Mouse (Mus musculus): ENCODE results near the gene Pcnp. TPM values are rescaled to one million over a fixed set of nuclear protein-coding genes. Genes with fewer than 3 reads are reported as not detected.

The Pcnp gene
- total and polyA plus RNA-seq, 3 experiments, result 79.1 to 128 (median 88.5) TPM

GRCm38 (mm10) chr16:55973431-55974255, 55.9 kb downstream of the Pcnp start, which contains the start of gene Zbtb11 (continued):
- TF ChIP-seq NRF1 (IDR thresholded peaks at IDR 0.05; ENCODE audit: insufficient read depth, low read depth, low read length, poor library complexity, severe bottlenecking), result peak; percentile 59
- no peak for TF ChIP-seq CTCF (IDR thresholded peaks at IDR 0.05 in 2 of 3, conservative IDR thresholded peaks at IDR 0.05 in 1 of 3; ENCODE audit: control insufficient read depth in 1 of 3, insufficient read depth in 1 of 3, low read depth in 2 of 3, low read length in 3 of 3, poor library complexity in 1 of 3, severe bottlenecking in 1 of 3)
- peak; percentile 95 for TF ChIP-seq HCFC1 (IDR thresholded peaks at IDR 0.05; ENCODE audit: low read depth, low read length)
- peak; percentile 93 for TF ChIP-seq POLR2AphosphoS2 (IDR thresholded peaks at IDR 0.05; ENCODE audit: low read length)
- TF ChIP-seq SIN3A (IDR thresholded peaks at IDR 0.05; ENCODE audit: low read length), result peak; percentile 97

- TF ChIP-seq TAL1 (IDR thresholded peaks at IDR 0.05; ENCODE audit: low read length) (no peak), HCFC1 (IDR thresholded peaks at IDR 0.05; ENCODE audit: low read depth, low read length) (no peak), TBP (IDR thresholded peaks at IDR 0.05; ENCODE audit: low read depth, low read length) (no peak), EP300 (IDR thresholded peaks at IDR 0.05; ENCODE audit: low read depth in 1 of 2, low read length in 2 of 2) (no peak), BHLHE40 (IDR thresholded peaks at IDR 0.05; ENCODE audit: borderline replicate concordance, low read depth, low read length) (no peak), ZC3H11A (IDR thresholded peaks at IDR 0.05; ENCODE audit: low read depth, low read length) (no peak), NELFE (IDR thresholded peaks at IDR 0.05; ENCODE audit: low read depth, low read length) (no peak), ZNF384 (IDR thresholded peaks at IDR 0.05; ENCODE audit: low read depth, low read length) (peak; percentile 45; the same call in 1 of the 2 replicates), CHD1 (IDR thresholded peaks at IDR 0.05; ENCODE audit: low read depth, low read length) (0 out of 2 replicates have a peak, but pooled peaks have one; percentile 66), MYB (IDR thresholded peaks at IDR 0.05; ENCODE audit: low read depth, low read length) (no peak)
- peaks cover 24 to 62% of the 10 kb centered on the region in 2 experiments for H3K36me3 ChIP-seq (ENCODE audit: control insufficient read depth in 1 of 2, insufficient read depth in 2 of 2, low read length in 2 of 2)
- H3K27ac ChIP-seq (ENCODE audit: control insufficient read depth, low read depth, low read length), result peak overlapping the region; percentile 85
- no peak for DNase-seq (ENCODE audit: low read depth, low spot score)
- H3K9me3 ChIP-seq (replicated peaks; ENCODE audit: insufficient read depth, low read length), result no peaks in the 10 kb centered on the region
- H3K4me1 ChIP-seq (ENCODE audit: control insufficient read depth in 1 of 2, insufficient read depth in 2 of 2, low read length in 2 of 2), result peaks cover 4 to 25% of the 10 kb centered on the region in 2 experiments
- H3K27me3 ChIP-seq (ENCODE audit: control insufficient read depth in 1 of 2, insufficient read depth in 2 of 2, low read length in 2 of 2), result no peaks in the 10 kb centered on the region
- H3K9ac ChIP-seq (ENCODE audit: control insufficient read depth, low read depth, low read length, poor library complexity, severe bottlenecking), result peak overlapping the region; percentile 64
- peak overlapping the region; percentile 46 to 52 for H3K4me3 ChIP-seq (ENCODE audit: control insufficient read depth in 1 of 2, insufficient read depth in 1 of 2, low read depth in 2 of 2, low read length in 2 of 2)
- H3K79me2 ChIP-seq (ENCODE audit: control insufficient read depth, insufficient read depth, low read length, poor library complexity), result peaks cover 49% of the 10 kb centered on the region
Observed at GRCm38 (mm10) chr16:55972626-55973201, 56.8 kb downstream of the Pcnp start.

Measured in MEL (cell line).